Mouse (Mus musculus): ENCODE data around the gene Olfr679.
"Not testable (repeated sequence)": the region's sequence is repeated elsewhere in the genome, so short reads cannot be mapped to it uniquely, and the experiment has no call there.

Gene Olfr679

GRCm38 (mm10) chr7:105080905-105081304, at the start of gene Olfr679:
TSS of gene Olfr679 (plus strand) at chr7:105081205.
- DNase-seq (ENCODE audit: low read depth, low spot score) = no peak

- no peak for DNase-seq (ENCODE audit: low read depth, low spot score)
Measured at GRCm38 (mm10) chr7:105032398-105032797, 48.6 kb upstream of the Olfr679 start, which contains the start of gene Olfr676. TSS of gene Olfr676 (plus strand) at chr7:105032698.

- DNase-seq (ENCODE audit: low read depth, low spot score) = not testable (repeated sequence)
Measured at GRCm38 (mm10) chr7:105033836-105034235, 47.2 kb upstream of the Olfr679 start.

GRCm38 (mm10) chr7:105058951-105059350, 22.1 kb upstream of the Olfr679 start:
- DNase-seq (ENCODE audit: low read depth, low spot score) = no peak

- DNase-seq (ENCODE audit: low read depth, low spot score) = no peak
Measured at GRCm38 (mm10) chr7:105064175-105064574, 16.8 kb upstream of the Olfr679 start, which contains the start of gene Olfr678. TSS of gene Olfr678 (plus strand) at chr7:105064475.

GRCm38 (mm10) chr7:105092717-105093116, 11.7 kb downstream of the Olfr679 start, which contains the start of gene Olfr680-ps1:
TSS of gene Olfr680-ps1 (minus strand) at chr7:105092817.
- DNase-seq (ENCODE audit: low read depth, low spot score) = not testable (repeated sequence)

GRCm38 (mm10) chr7:105116536-105116935, 35.5 kb downstream of the Olfr679 start, which contains the start of gene Olfr681:
TSS of gene Olfr681 (plus strand) at chr7:105116836.
- DNase-seq (ENCODE audit: low read depth, low spot score) = no peak
